Mouse (Mus musculus): ENCODE data around the gene Hmx3. TPM values are rescaled to one million over a fixed set of nuclear protein-coding genes. Genes with fewer than 3 reads are reported as not detected.

Hmx3 gene
- total RNA-seq, 2 experiments from 2014 or later: not detected

DNA sequence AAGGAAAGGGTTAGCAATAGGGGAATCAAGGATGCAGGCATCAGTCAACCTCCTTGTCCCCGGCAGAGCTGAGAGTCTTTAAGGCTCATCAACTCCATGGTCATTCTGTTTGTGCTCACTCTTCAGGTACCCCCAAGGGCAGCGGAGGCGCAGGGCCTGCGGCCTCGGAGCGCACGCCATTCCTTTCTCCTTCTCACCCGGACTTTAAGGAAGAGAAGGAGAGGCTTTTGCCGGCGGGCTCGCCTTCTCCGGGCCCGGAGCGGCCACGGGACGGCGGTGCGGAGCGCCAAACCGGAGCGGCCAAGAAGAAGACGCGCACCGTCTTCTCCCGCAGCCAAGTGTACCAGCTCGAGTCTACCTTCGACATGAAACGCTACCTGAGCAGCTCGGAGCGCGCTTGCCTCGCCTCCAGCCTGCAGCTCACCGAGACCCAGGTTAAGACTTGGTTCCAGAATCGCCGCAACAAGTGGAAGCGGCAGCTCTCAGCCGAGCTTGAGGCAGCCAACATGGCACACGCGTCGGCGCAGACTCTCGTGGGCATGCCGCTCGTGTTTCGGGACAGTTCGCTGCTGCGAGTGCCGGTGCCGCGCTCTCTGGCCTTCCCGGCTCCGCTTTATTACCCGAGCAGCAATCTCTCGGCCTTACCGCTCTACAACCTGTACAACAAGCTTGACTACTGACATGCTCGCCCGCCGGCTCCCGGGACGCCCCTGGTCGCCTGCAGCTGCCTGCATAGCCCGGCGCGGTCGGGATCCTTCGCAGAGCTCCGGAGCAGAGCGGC is 12.8 kb downstream of the Hmx3 start:
- intact Hi-C loops (cut with DNase I): no loop called here
- no peak for DNase-seq

DNA sequence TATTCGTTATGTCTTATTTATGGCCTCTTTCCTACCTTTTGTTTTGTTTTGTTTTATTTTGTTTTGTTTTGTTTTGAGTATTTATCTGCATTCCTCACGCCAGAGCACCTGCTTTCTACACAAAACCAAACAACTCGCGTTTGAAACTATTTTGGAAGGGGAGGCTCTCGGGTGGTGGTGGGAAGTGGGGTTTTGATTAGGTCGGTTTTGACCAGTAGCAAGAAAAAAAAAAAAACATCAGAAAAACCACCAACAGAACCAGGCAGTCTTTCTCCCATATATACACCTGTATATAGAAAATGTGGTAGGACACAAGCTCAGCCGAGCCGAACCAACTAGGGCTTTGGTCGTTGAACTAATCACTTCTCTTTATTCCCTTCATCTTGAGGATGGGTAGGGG is 13.4 kb downstream of the Hmx3 start:
- no peak for DNase-seq
- intact Hi-C loops (cut with DNase I): no loop called here

DNA sequence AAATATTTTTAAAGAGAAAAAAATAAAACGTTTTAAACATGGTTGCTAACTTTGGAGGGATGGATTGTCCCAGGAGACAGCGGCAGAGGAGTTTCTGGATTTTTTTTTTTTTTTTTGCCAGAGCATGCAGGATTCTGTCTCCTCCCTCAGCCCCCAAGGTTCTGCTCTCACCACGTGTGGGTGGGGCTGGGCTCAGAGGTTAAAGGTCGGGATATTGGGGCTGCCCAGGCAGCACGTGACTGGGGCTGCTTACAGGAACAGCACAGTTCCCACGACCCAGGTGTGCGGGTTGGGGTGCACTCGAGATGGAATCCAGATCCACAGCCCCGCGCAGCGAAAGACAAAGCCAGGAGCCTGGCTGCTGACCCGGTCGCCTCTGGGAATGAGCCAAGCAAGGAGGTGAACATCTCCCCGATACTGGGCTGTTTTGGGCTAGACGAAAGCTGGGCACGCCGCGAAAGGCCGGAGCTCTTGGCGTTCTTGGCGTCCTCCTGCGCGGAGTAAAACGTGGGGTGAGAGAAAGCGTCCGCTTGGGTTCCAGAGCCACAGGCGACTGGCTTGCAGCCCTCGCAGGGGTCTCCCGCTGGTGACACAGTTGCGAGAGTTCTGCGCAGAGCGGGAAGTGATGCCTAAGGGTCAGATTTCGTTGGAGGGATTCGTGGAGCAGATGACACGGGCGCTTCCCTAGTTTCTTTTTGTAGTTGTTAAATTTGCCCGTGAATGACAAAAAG is 14.0 kb downstream of the Hmx3 start:
- intact Hi-C loops (cut with DNase I): no loop called here
- no peak for DNase-seq

DNA sequence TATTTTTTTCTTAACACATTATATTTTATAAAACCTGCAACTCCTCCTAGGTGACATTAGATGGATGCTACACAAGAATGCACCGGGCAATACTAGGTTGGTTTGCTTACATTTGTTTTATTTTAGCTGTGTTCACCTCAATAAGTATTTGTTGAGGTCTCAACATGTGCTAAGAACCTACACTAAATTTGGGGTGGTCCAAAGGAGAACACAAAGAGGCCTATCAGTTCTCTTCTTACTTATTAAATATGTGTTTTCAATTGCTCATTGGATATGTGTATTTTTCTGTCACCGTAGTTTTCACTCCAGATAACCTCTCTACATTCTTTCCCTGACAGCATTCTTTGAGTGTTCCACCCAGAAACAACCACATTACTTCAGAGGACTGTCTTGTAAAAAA is 15.1 kb downstream of the Hmx3 start:
- intact Hi-C loops (cut with DNase I): no loop called here
- DNase-seq: no peak

DNA sequence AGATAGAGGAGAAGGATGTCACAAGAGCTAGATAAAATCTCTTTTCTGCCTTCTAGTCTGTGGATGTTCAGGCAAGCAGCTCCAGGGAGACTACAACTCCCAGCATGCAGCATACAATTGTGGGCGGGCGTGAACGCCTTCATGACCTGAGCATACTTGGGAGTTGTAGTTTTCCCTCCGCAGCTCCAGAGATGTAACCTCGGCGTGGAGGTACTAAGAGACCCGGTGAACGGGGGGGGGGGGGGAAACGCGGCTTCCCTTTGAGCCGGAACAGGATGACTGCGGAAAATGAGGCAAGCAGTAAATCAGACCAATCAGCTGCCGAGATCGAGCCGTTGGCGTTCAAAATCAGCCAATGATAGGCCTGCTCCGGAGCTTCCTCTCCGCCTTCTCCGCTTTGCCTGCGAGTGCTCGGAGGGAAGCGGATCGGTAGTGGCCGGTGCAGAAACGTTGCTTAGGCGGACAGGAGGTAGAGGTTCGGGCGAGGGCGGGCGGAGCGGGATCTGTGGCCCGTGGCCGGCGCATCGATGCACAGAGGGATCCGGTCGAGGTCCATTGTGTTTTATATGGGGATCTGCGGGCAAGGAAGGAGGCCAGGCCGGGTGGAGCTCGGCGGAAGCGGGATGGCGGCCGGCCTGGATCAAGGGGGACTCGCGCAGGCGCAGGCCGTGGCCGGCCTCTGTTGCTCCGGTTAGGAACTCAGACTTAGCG is 17.5 kb downstream of the Hmx3 start, which contains the start of gene Bub3:
Gene Bub3 (plus strand): TSS at position 237 of the 711 bp plus-strand sequence.
- intact Hi-C loops (cut with DNase I): loop anchor here (5.0 kb wide), 2 partner anchors 187 to 1913 kb away; no protein-coding TSS in a partner anchor
- DNase-seq: peak; percentile 92

DNA sequence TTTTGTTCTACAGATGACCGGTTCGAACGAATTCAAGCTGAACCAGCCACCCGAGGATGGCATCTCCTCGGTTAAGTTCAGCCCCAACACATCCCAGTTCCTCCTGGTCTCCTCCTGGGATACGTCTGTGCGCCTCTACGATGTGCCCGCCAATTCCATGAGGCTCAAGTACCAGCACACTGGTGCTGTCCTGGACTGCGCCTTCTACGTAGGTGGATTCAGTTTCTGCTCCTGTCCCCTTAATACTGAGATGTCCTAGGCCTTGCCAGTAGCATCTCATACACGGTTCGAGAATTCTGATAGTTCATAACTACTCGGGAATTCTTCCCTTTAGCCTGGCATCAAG is 18.0 kb downstream of the Hmx3 start:
- no peak for DNase-seq
- intact Hi-C loops (cut with DNase I): loop anchor here (5.0 kb wide), 2 partner anchors 187 to 1913 kb away; no protein-coding TSS in a partner anchor

DNA sequence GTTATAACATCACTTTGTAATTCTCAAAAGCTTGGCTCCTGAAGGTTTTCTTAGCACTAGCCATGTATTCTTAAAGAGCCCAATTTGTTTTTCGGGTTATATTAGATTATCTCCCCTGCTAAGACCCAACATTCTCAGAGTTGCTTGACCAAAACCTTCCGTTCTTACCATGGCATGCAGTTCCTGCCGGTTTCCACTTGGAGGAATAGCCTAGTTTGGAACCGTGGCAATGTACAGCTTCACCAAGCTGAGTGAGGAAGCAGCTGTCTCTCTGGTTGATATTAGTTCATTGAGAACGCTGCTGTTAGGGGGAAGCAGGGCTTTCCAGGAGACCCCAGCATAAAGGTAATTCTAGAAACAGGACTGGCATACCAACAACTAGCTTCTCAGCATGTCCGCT is 32.6 kb downstream of the Hmx3 start:
- intact Hi-C loops (cut with DNase I): no loop called here
- DNase-seq: no peak

DNA sequence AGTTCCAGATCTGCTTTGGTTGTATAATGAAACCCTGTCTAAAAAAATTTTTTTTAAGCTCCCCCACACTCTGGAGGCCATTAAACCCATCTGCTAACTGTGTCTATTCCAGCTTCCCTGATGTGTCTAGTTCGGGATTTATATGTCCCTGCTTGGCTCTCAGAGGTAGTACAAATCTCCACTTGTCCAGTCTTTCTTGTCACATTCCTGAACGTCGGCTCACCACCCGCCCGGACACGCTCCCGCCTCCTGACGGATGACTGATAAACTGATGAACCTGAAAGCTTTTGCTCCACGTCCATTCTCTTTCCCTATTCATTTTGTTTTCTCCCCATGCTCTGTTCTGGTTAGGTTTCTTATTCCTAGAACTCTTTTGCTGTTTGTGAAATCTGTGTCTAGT is 39.5 kb downstream of the Hmx3 start:
- intact Hi-C loops (cut with DNase I): no loop called here
- DNase-seq: no peak

DNA sequence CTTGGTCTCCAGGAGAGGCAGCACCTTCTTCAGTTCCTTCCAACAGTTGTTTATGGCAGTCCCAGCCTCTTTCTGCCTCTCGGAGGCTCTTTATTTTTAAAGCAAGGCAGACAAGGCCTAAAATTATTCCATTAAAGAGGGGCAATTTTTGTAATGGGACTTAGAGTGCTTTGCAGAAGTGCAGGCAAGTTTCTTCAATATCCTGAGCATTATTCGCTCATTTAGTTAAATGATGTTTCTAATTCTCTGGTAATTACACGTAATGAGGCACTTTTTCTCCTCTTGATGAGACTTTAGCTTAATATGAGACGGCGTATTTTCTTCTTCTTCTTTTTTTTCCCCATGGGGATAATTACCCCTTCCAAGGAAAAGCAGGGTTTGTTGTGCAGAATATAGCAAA is 42.9 kb downstream of the Hmx3 start:
- intact Hi-C loops (cut with DNase I): no loop called here
- no peak for DNase-seq

Other genes starting within 250 kb of the Hmx3 start
- under 1 TPM; 0.16 to 0.20 TPM for gene Cuzd1, start 220.6 kb upstream of the Hmx3 start, total RNA-seq (2021)
- gene Fam24b, start 213.4 kb upstream of the Hmx3 start, total RNA-seq (2021): not detected
- not detected for gene Fam24a, start 209.0 kb upstream of the Hmx3 start, total RNA-seq (2021)
- gene 2310057M21Rik, start 180.1 kb upstream of the Hmx3 start, total RNA-seq (2021): 10 to 100 TPM; 26.0 to 30.4 TPM
- gene Pstk, start 171.7 kb upstream of the Hmx3 start, total RNA-seq (2021): 10 to 100 TPM; 22.7 to 25.2 TPM
- gene Ikzf5, start 132.3 kb upstream of the Hmx3 start, total RNA-seq (2021): 10 to 100 TPM; 40.2 to 45.7 TPM
- gene Acadsb, start 132.3 kb upstream of the Hmx3 start, total RNA-seq (2021): 10 to 100 TPM; 81.7 to 88.6 TPM
- not detected for gene Hmx2, start 5.9 kb downstream of the Hmx3 start, total RNA-seq (2021)
- gene Bub3, start 17.4 kb downstream of the Hmx3 start, total RNA-seq (2021): 10 to 100 TPM; 56.6 to 59.5 TPM

All from left cerebral cortex, postnatal 4 days (tissue).